Mouse (Mus musculus): Measurements from ENCODE around the gene Fam160b1. TPM values are rescaled to one million over a fixed set of nuclear protein-coding genes. Genes with fewer than 3 reads are reported as not detected.

The Fam160b1 gene
- total and polyA plus RNA-seq, 3 experiments, result 4.4 to 7.7 (median 4.8) TPM

- no peak for TF ChIP-seq SMC3 (IDR thresholded peaks at IDR 0.05; ENCODE audit: low read depth, low read length)
- TF ChIP-seq MXI1 (IDR thresholded peaks at IDR 0.05; ENCODE audit: low read depth, low read length), result peak; percentile 67
- TF ChIP-seq ZNF384 (IDR thresholded peaks at IDR 0.05; ENCODE audit: low read depth, low read length), result no peak
- TF ChIP-seq GABPA (IDR thresholded peaks at IDR 0.05; ENCODE audit: insufficient replicate concordance, low read depth, low read length), result no peak
- no peak for TF ChIP-seq ZMIZ1 (IDR thresholded peaks at IDR 0.05; ENCODE audit: low read depth, low read length)
- no peak for TF ChIP-seq ETS1 (conservative IDR thresholded peaks at IDR 0.05; ENCODE audit: low read depth, low read length)
- TF ChIP-seq IRF4 (IDR thresholded peaks at IDR 0.05; ENCODE audit: low read depth, low read length), result 0 out of 2 replicates have a peak, but pooled peaks have one; percentile 20
- TF ChIP-seq HCFC1 (IDR thresholded peaks at IDR 0.05; ENCODE audit: low read depth, low read length), result peak; percentile 37; the same call in 1 of the 2 replicates
- peak; percentile 37; the same call in 1 of the 2 replicates for TF ChIP-seq CHD1 (IDR thresholded peaks at IDR 0.05; ENCODE audit: low read depth, low read length)
- TF ChIP-seq MEF2A (IDR thresholded peaks at IDR 0.05; ENCODE audit: borderline replicate concordance, low read depth, low read length), result 0 out of 2 replicates have a peak, but pooled peaks have one; percentile 21
- TF ChIP-seq TBP (conservative IDR thresholded peaks at IDR 0.05; ENCODE audit: low read depth, low read length), result no peak
- no peak for TF ChIP-seq JUN (IDR thresholded peaks at IDR 0.05; ENCODE audit: insufficient read depth, low read depth, low read length)
- peak overlapping the region; percentile 99 for H3K9ac ChIP-seq (ENCODE audit: insufficient read depth, low read depth)
- no peak overlapping the region for H3K4me2 ChIP-seq (ENCODE audit: insufficient read depth, low read depth, poor library complexity, severe bottlenecking)
- peak; percentile 47 for DNase-seq (ENCODE audit: extremely low read depth)
- in situ Hi-C loops (cut with MboI; ENCODE audit: low pct_ligation_motif_present, low pct_unique_long_range_greater_than_20kb, low sequenced_read_pairs), result no loop called here
- H3K4me3 ChIP-seq (replicated peaks in 1 of 3; ENCODE audit: low read depth in 2 of 3, low read length in 2 of 3, poor library complexity in 1 of 3), result peak overlapping the region; percentile 91 to 97 (median 93)
- peaks cover 0 to 31% of the 10 kb centered on the region in 2 experiments for H3K36me3 ChIP-seq (replicated peaks in 1 of 2; ENCODE audit: control insufficient read depth in 1 of 2, insufficient read depth in 1 of 2, low read length in 1 of 2)
- peaks cover 66% of the 10 kb centered on the region for H3K79me2 ChIP-seq (replicated peaks; ENCODE audit: control insufficient read depth, extremely low read depth, insufficient read depth, poor library complexity, severe bottlenecking)
- dilution Hi-C loops (cut with MboI; ENCODE audit: extremely low pct_ligation_motif_present, extremely low pct_unique_long_range_greater_than_20kb, low sequenced_read_pairs), result no loop called here
- H3K27me3 ChIP-seq (replicated peaks), result no peaks in the 10 kb centered on the region
- peaks cover 12 to 41% of the 10 kb centered on the region in 2 experiments; a peak in 3 of 4 replicates for H3K4me1 ChIP-seq (ENCODE audit: control insufficient read depth in 1 of 2, insufficient read depth in 2 of 2)
- peak overlapping the region; percentile 67 for H3K27ac ChIP-seq (ENCODE audit: insufficient read depth, low read depth)
- no peaks in the 10 kb centered on the region for H3K9me3 ChIP-seq (replicated peaks; ENCODE audit: low read length)
Measured at GRCm38 (mm10) chr19:57361131-57361938, 855 bp downstream of the Fam160b1 start.

GRCm38 (mm10) chr19:57361939-57362307 is 1.4 kb downstream of the Fam160b1 start:
- H3K4me1 ChIP-seq (ENCODE audit: control insufficient read depth in 1 of 2, insufficient read depth in 2 of 2), result peaks cover 9 to 38% of the 10 kb centered on the region in 2 experiments; a peak in 3 of 4 replicates
- peak overlapping the region; percentile 79 for H3K4me2 ChIP-seq (ENCODE audit: insufficient read depth, low read depth, poor library complexity, severe bottlenecking)
- peak overlapping the region; percentile 99; the same call in 1 of the 2 replicates for H3K9ac ChIP-seq (ENCODE audit: insufficient read depth, low read depth)
- no peak for DNase-seq (ENCODE audit: extremely low read depth)
- H3K4me3 ChIP-seq (replicated peaks in 1 of 3; ENCODE audit: low read depth in 2 of 3, low read length in 2 of 3, poor library complexity in 1 of 3), result peak overlapping the region; percentile 91 to 97 (median 93)
- in situ Hi-C loops (cut with MboI; ENCODE audit: low pct_ligation_motif_present, low pct_unique_long_range_greater_than_20kb, low sequenced_read_pairs), result no loop called here
- H3K9me3 ChIP-seq (replicated peaks; ENCODE audit: low read length), result no peaks in the 10 kb centered on the region
- dilution Hi-C loops (cut with MboI; ENCODE audit: extremely low pct_ligation_motif_present, extremely low pct_unique_long_range_greater_than_20kb, low sequenced_read_pairs), result no loop called here
- no peaks in the 10 kb centered on the region for H3K27me3 ChIP-seq (replicated peaks)
- H3K27ac ChIP-seq (ENCODE audit: insufficient read depth, low read depth), result no peak overlapping the region; the same call in 1 of the 2 replicates
- H3K36me3 ChIP-seq (replicated peaks in 1 of 2; ENCODE audit: control insufficient read depth in 1 of 2, insufficient read depth in 1 of 2, low read length in 1 of 2), result peaks cover 0 to 30% of the 10 kb centered on the region in 2 experiments
- peaks cover 69% of the 10 kb centered on the region for H3K79me2 ChIP-seq (replicated peaks; ENCODE audit: control insufficient read depth, extremely low read depth, insufficient read depth, poor library complexity, severe bottlenecking)
- no peak for TF ChIP-seq ELF1 (IDR thresholded peaks at IDR 0.05; ENCODE audit: low read depth, low read length)
- no peak for TF ChIP-seq PAX5 (IDR thresholded peaks at IDR 0.05; ENCODE audit: low read length)
- TF ChIP-seq ZKSCAN1 (IDR thresholded peaks at IDR 0.05; ENCODE audit: borderline replicate concordance, low read depth, low read length), result no peak
